ENCODE assay signal across 13 mouse cellular contexts in the genomic region with DNA sequence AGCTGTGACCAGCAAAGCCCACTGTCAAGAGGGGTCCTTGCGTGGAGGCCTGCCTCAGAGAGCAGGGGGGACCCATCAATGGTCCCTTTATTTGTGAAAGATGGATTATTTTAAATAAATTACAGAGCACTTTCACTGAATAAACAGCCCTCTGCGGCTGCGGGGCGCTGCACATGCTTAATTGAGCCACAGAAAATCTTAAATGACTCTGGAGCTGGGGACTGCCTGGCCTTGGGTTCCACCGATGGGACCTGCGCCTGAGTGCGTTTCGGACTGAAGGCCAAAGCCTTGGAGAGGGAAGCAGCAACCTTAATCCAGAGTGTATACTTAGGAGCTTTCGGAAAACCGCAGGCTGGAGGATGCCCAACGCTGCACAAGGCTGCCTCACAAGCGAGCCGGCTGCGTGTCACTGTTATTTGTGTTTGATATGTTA.
DNase-seq lines count a peak whose midpoint lies in the region; ATAC-seq and TF ChIP-seq lines count a peak whose summit lies in the region.
"Had no signal": no experiment of that assay in that cellular context is flagged by ENCODE, and none has a peak within 500 bp of the region (broad histone marks: within the 10 kb centered on the region; RNA-seq: fewer than 3 reads in every experiment).

No protein-coding gene starts in this region.

- H3K9ac ChIP-seq in embryonic facial prominence, embryonic 11.5 days (replicated peaks; ENCODE audit: low read length), result no peak overlapping the region
- no peak overlapping the region for H3K9ac ChIP-seq in neural tube, embryonic 11.5 days (ENCODE audit: low read length)
- no peak overlapping the region for H3K9ac ChIP-seq in stomach, embryonic 16.5 days (ENCODE audit: low read length)
- H3K9ac ChIP-seq: intestine, embryonic 15.5 days; stomach, embryonic 15.5 days had no signal

- H3K4me2 ChIP-seq in embryonic facial prominence, embryonic 11.5 days (ENCODE audit: low read depth, low read length), result no peak overlapping the region
- H3K4me2 ChIP-seq in neural tube, embryonic 11.5 days (ENCODE audit: low read depth), result no peak overlapping the region
- H3K4me2 ChIP-seq in stomach, embryonic 16.5 days (ENCODE audit: low read depth, low read length), result no peak overlapping the region
- H3K4me2 ChIP-seq: heart, embryonic 11.5 days; intestine, embryonic 15.5 days; stomach, embryonic 15.5 days had no signal

- no peak for TF ChIP-seq POLR2A in kidney, adult 2 months (IDR thresholded peaks at IDR 0.05; ENCODE audit: low read depth, low read length)

- WGBS in embryonic facial prominence, embryonic 11.5 days, result 75% methylated on average over 14 of the region's 14 CpGs
- WGBS in embryonic facial prominence, embryonic 10.5 days, result 86% methylated on average over 14 of the region's 14 CpGs
- WGBS in neural tube, embryonic 11.5 days, result 83% methylated on average over 14 of the region's 14 CpGs
- WGBS in limb, embryonic 10.5 days, result 88% methylated on average over 14 of the region's 14 CpGs
- 37% methylated on average over 14 of the region's 14 CpGs for WGBS in stomach, embryonic 16.5 days
- WGBS in kidney, adult 2 months, result 83% methylated on average over 14 of the region's 14 CpGs

- TF ChIP-seq CTCF in kidney, adult 2 months (conservative IDR thresholded peaks at IDR 0.05; ENCODE audit: insufficient read depth, insufficient read length, low read depth, low read length), result no peak

- no peak overlapping the region for H3K4me3 ChIP-seq in embryonic facial prominence, embryonic 11.5 days (ENCODE audit: low read depth, low read length)
- no peak overlapping the region for H3K4me3 ChIP-seq in embryonic facial prominence, embryonic 10.5 days
- H3K4me3 ChIP-seq in neural tube, embryonic 11.5 days (ENCODE audit: low read depth, low read length), result no peak overlapping the region
- no peak overlapping the region for H3K4me3 ChIP-seq in limb, embryonic 10.5 days
- no peak overlapping the region for H3K4me3 ChIP-seq in stomach, embryonic 16.5 days (replicated peaks; ENCODE audit: low read length)
- H3K4me3 ChIP-seq in kidney, adult 2 months (ENCODE audit: insufficient read depth, low read depth, low read length), result no peak overlapping the region
- H3K4me3 ChIP-seq: intestine, embryonic 15.5 days; stomach, embryonic 15.5 days had no signal

- H3K27me3 ChIP-seq in embryonic facial prominence, embryonic 11.5 days (ENCODE audit: control insufficient read depth, insufficient read depth, low read length), result no peaks in the 10 kb centered on the region
- H3K27me3 ChIP-seq in embryonic facial prominence, embryonic 10.5 days (replicated peaks; ENCODE audit: low read depth, poor library complexity, severe bottlenecking), result no peaks in the 10 kb centered on the region
- H3K27me3 ChIP-seq in neural tube, embryonic 11.5 days (ENCODE audit: control insufficient read depth, insufficient read depth, low read length), result no peaks in the 10 kb centered on the region
- no peaks in the 10 kb centered on the region for H3K27me3 ChIP-seq in limb, embryonic 10.5 days (ENCODE audit: low read depth, poor library complexity, severe bottlenecking)
- H3K27me3 ChIP-seq in stomach, embryonic 16.5 days (ENCODE audit: control insufficient read depth, insufficient read depth, low read length), result no peaks in the 10 kb centered on the region
- no peaks in the 10 kb centered on the region for H3K27me3 ChIP-seq in kidney, adult 2 months (replicated peaks; ENCODE audit: control insufficient read depth, insufficient read depth, low read length)
- H3K27me3 ChIP-seq: intestine, embryonic 15.5 days; stomach, embryonic 15.5 days had no signal

- DNase-seq in embryonic facial prominence, embryonic 11.5 days (ENCODE audit: low spot score), result no peak
- no peak for DNase-seq in embryonic facial prominence, embryonic 10.5 days (ENCODE audit: low spot score)
- peak; percentile 12 for DNase-seq in neural tube, embryonic 11.5 days (ENCODE audit: low spot score)
- DNase-seq in neural tube, embryonic 10.5 days (ENCODE audit: extremely low spot score, low spot score), result no peak
- no peak for DNase-seq in limb, embryonic 10.5 days (ENCODE audit: low spot score)
- DNase-seq in adrenal gland, adult (ENCODE audit: inconsistent age in 2 of 2, low spot score in 1 of 2), result no peak
- no peak for DNase-seq in kidney, adult 2 months
- DNase-seq: cerebellum, adult 9-10 months; lung, postnatal 4 days had no signal

- H3K4me1 ChIP-seq in embryonic facial prominence, embryonic 11.5 days (ENCODE audit: control insufficient read depth, insufficient read depth, low read length), result no peaks in the 10 kb centered on the region
- H3K4me1 ChIP-seq in embryonic facial prominence, embryonic 10.5 days, result no peaks in the 10 kb centered on the region
- no peaks in the 10 kb centered on the region for H3K4me1 ChIP-seq in neural tube, embryonic 11.5 days (ENCODE audit: control insufficient read depth, insufficient read depth, low read length)
- H3K4me1 ChIP-seq in limb, embryonic 10.5 days, result peaks cover 22% of the 10 kb centered on the region
- H3K4me1 ChIP-seq in stomach, embryonic 16.5 days (ENCODE audit: control insufficient read depth, insufficient read depth, low read length), result no peaks in the 10 kb centered on the region
- no peaks in the 10 kb centered on the region for H3K4me1 ChIP-seq in kidney, adult 2 months (ENCODE audit: control insufficient read depth, insufficient read depth, low read length)
- H3K4me1 ChIP-seq: stomach, embryonic 15.5 days had no signal

- H3K36me3 ChIP-seq in embryonic facial prominence, embryonic 11.5 days (replicated peaks; ENCODE audit: control insufficient read depth, insufficient read depth, low read depth, low read length), result no peaks in the 10 kb centered on the region
- no peaks in the 10 kb centered on the region for H3K36me3 ChIP-seq in embryonic facial prominence, embryonic 10.5 days (replicated peaks)
- no peaks in the 10 kb centered on the region for H3K36me3 ChIP-seq in neural tube, embryonic 11.5 days (ENCODE audit: control insufficient read depth, insufficient read depth, low read length)
- H3K36me3 ChIP-seq in limb, embryonic 10.5 days, result no peaks in the 10 kb centered on the region
- H3K36me3 ChIP-seq in stomach, embryonic 16.5 days (ENCODE audit: control insufficient read depth, insufficient read depth, low read length), result no peaks in the 10 kb centered on the region
- no peaks in the 10 kb centered on the region for H3K36me3 ChIP-seq in kidney, adult 2 months (ENCODE audit: control insufficient read depth, insufficient read depth, low read length)
- H3K36me3 ChIP-seq: intestine, embryonic 15.5 days; stomach, embryonic 15.5 days had no signal

- 0 out of 2 replicates have a peak, but pooled peaks have one; percentile 52 for ATAC-seq in embryonic facial prominence, embryonic 11.5 days (replicated peaks; ENCODE audit: insufficient number of reproducible peaks, low FRiP score, low TSS enrichment, low read depth)
- 0 out of 2 replicates have a peak, but pooled peaks have one; percentile 45 for ATAC-seq in neural tube, embryonic 11.5 days (ENCODE audit: insufficient read depth, low FRiP score, low TSS enrichment)
- ATAC-seq in stomach, embryonic 16.5 days (ENCODE audit: insufficient read depth, low FRiP score), result 0 out of 2 replicates have a peak, but pooled peaks have one; percentile 33
- ATAC-seq: intestine, embryonic 15.5 days had no signal

- no peaks in the 10 kb centered on the region for H3K9me3 ChIP-seq in embryonic facial prominence, embryonic 11.5 days (replicated peaks; ENCODE audit: control insufficient read depth, low read length)
- 0 out of 2 replicates have a peak, but pooled peaks cover 4% of the 10 kb centered on the region for H3K9me3 ChIP-seq in embryonic facial prominence, embryonic 10.5 days
- no peaks in the 10 kb centered on the region for H3K9me3 ChIP-seq in neural tube, embryonic 11.5 days (ENCODE audit: control insufficient read depth, low read length)
- H3K9me3 ChIP-seq in limb, embryonic 10.5 days (replicated peaks), result no peaks in the 10 kb centered on the region
- H3K9me3 ChIP-seq in stomach, embryonic 16.5 days (replicated peaks; ENCODE audit: control insufficient read depth, low read length), result no peaks in the 10 kb centered on the region
- H3K9me3 ChIP-seq: intestine, embryonic 15.5 days; stomach, embryonic 15.5 days had no signal

- no peak overlapping the region for H3K27ac ChIP-seq in embryonic facial prominence, embryonic 11.5 days (replicated peaks; ENCODE audit: low read depth, low read length)
- H3K27ac ChIP-seq in embryonic facial prominence, embryonic 10.5 days (replicated peaks), result no peak overlapping the region
- H3K27ac ChIP-seq in neural tube, embryonic 11.5 days (ENCODE audit: low read depth, low read length), result no peak overlapping the region
- peak overlapping the region; percentile 61; the same call in 1 of the 2 replicates for H3K27ac ChIP-seq in limb, embryonic 10.5 days
- H3K27ac ChIP-seq in stomach, embryonic 16.5 days (ENCODE audit: low read length), result no peak overlapping the region
- H3K27ac ChIP-seq in kidney, adult 2 months (ENCODE audit: insufficient read depth, low read depth, low read length), result no peak overlapping the region
- H3K27ac ChIP-seq: intestine, embryonic 15.5 days; stomach, embryonic 15.5 days had no signal
